Mouse (Mus musculus) midbrain, embryonic 10.5 days (tissue): ENCODE measurements around the gene Pax2. TPM values are rescaled to one million over a fixed set of nuclear protein-coding genes. Genes with fewer than 3 reads are reported as not detected.

Source experiments
- DNase-seq: peaks from one replicate; pipeline ENCODE4 v3.0.0-alpha.2; 2017; ENCODE audit warnings: low spot score
- H3K27ac ChIP-seq: fragments of 300-500 bp; sonication (generic); replicated peaks from 2 replicates; pipeline ENCODE4 v1.5.1; 2016; ENCODE audit warnings: mild to moderate bottlenecking
- H3K27me3 ChIP-seq: fragments of 300-500 bp; sonication (generic); 2 replicates; pipeline ENCODE4 v1.6.1; 2016; ENCODE audit warnings: low read depth, mild to moderate bottlenecking; ENCODE audit not compliant: poor library complexity, severe bottlenecking
- H3K36me3 ChIP-seq: fragments of 300-500 bp; sonication (generic); 2 replicates; pipeline ENCODE4 v1.6.1; 2016; ENCODE audit warnings: mild to moderate bottlenecking, moderate library complexity
- H3K4me1 ChIP-seq: fragments of 300-500 bp; sonication (generic); 2 replicates; pipeline ENCODE4 v1.6.1; 2016
- H3K4me3 ChIP-seq: fragments of 300-500 bp; sonication (generic); 2 replicates; pipeline ENCODE4 v1.5.1; 2016; ENCODE audit warnings: mild to moderate bottlenecking, moderate library complexity
- H3K9me3 ChIP-seq: fragments of 300-500 bp; sonication (generic); replicated peaks from 2 replicates; pipeline ENCODE4 v1.6.1; 2016; ENCODE audit warnings: mild to moderate bottlenecking
- WGBS: fragments of 180-500 bp; shearing (Covaris S2); methylation state at CpG from one replicate; pipeline ENCODE4 v1.1.7; 2016; 5-methylcytosine and 5-hydroxymethylcytosine counted together
- microRNA-seq: library from miRNA; unstranded; fragments of <30 nt; microRNA quantifications from one replicate; pipeline ENCODE4, GENCODE M21; 2017
- polyA plus RNA-seq: library from polyadenylated mRNA; unstranded; fragments of >200 nt; fragmentation: Nextera tagmentation; extraction: Ambion mirVana; gene quantifications from 2 replicates; pipeline ENCODE4 v1.2.1, GENCODE M21; 2016

Gene Pax2
- polyA plus RNA-seq, 1 experiment from 2014 or later: 1.1 TPM

- Histone ChIP-seq H3K4me3 (peak overlapping the region; percentile 56), H3K27ac (peak overlapping the region; percentile 80), H3K4me1 (peaks cover 29% of the 10 kb centered on the region), H3K9me3 (no peaks in the 10 kb centered on the region), H3K27me3 (peaks cover 92% of the 10 kb centered on the region), H3K36me3 (no peaks in the 10 kb centered on the region)
- peak; percentile 63 for DNase-seq
- under 1% methylated on average over 31 of the region's 31 CpGs for WGBS
These were observed 126.7 kb downstream of the Pax2 start for GRCm38 (mm10) chr19:44882552-44883024.

GRCm38 (mm10) chr19:44884331-44884730 lies 128.5 kb downstream of the Pax2 start:
- H3K4me1 ChIP-seq: peaks cover 34% of the 10 kb centered on the region

GRCm38 (mm10) chr19:44886475-44886874 lies 130.6 kb downstream of the Pax2 start:
- Histone ChIP-seq H3K4me3 (no peak overlapping the region), H3K4me1 (peaks cover 46% of the 10 kb centered on the region)

More at GRCm38 (mm10) chr19:44884331-44884730, 128.5 kb downstream of the Pax2 start:
- Histone ChIP-seq H3K27ac (no peak overlapping the region), H3K27me3 (peaks cover 96% of the 10 kb centered on the region), H3K36me3 (no peaks in the 10 kb centered on the region), H3K4me3 (no peak overlapping the region), H3K9me3 (no peaks in the 10 kb centered on the region)
- DNase-seq: no peak
- 28% methylated on average over 3 of the region's 3 CpGs for WGBS

More at GRCm38 (mm10) chr19:44886475-44886874, 130.6 kb downstream of the Pax2 start:
- Histone ChIP-seq H3K36me3 (no peaks in the 10 kb centered on the region), H3K9me3 (no peaks in the 10 kb centered on the region), H3K27me3 (peaks cover 96% of the 10 kb centered on the region), H3K27ac (0 out of 2 replicates have a peak overlapping the region, but pooled peaks have one; percentile 17)
- DNase-seq: no peak
- WGBS: 22% methylated on average over 3 of the region's 3 CpGs

Small RNA genes within 50 kb of the gene (microRNA-seq; reads per million reads assigned to microRNA genes)
- not detected for gene Mir6405

Other genes starting within 250 kb of the Pax2 start
- 0.58 and 0.91 TPM in 2 replicates for gene Sec31b, start 210.2 kb upstream of the Pax2 start, polyA plus RNA-seq
- gene Gm20538, start 203.2 kb upstream of the Pax2 start, polyA plus RNA-seq: not detected in 2 replicates
- gene Ndufb8, start 200.6 kb upstream of the Pax2 start, polyA plus RNA-seq: 610 and 632 TPM in 2 replicates
- 42.1 and 47.9 TPM in 2 replicates for gene Hif1an, start 193.2 kb upstream of the Pax2 start, polyA plus RNA-seq
- gene Slf2, start 175.1 kb downstream of the Pax2 start, polyA plus RNA-seq: 37.2 and 39.1 TPM in 2 replicates
- 3.1 and 5.4 TPM in 2 replicates for gene Sema4g, start 233.1 kb downstream of the Pax2 start, polyA plus RNA-seq
- gene Twnk, start 249.6 kb downstream of the Pax2 start, polyA plus RNA-seq: 31.4 and 33.6 TPM in 2 replicates